Mouse (Mus musculus) CH12.LX (cell line): ENCODE results near the gene Btf3. TPM values are rescaled to one million over a fixed set of nuclear protein-coding genes. Genes with fewer than 3 reads are reported as not detected.

Experiments
- DNase-seq: peaks from one replicate; pipeline ENCODE4 v3.0.0-alpha.2; 2013; ENCODE audit errors: extremely low read depth
- H3K27ac ChIP-seq: 2 replicates; pipeline ENCODE4 v1.5.1; 2012; ENCODE audit warnings: low read depth, mild to moderate bottlenecking, control low read depth, moderate library complexity; ENCODE audit not compliant: insufficient read depth
- H3K27me3 ChIP-seq: replicated peaks from 2 replicates; pipeline ENCODE3; 2012; ENCODE audit warnings: inconsistent platforms
- H3K36me3 ChIP-seq, 2 experiments: replicated peaks in 1 of 2; 2 replicates each; pipeline versions ENCODE3 to v1.6.1; 2012; ENCODE audit warnings: inconsistent platforms in 1 of 2, low read length in 1 of 2, mild to moderate bottlenecking in 1 of 2, mixed read lengths in 1 of 2, moderate library complexity in 1 of 2; ENCODE audit not compliant: control insufficient read depth in 1 of 2, insufficient read depth in 1 of 2
- H3K4me1 ChIP-seq, 2 experiments: 2 replicates each; pipeline ENCODE4 v1.6.1; 2012; ENCODE audit warnings: inconsistent platforms in 1 of 2, moderate library complexity in 1 of 2; ENCODE audit not compliant: insufficient read depth in 2 of 2, control insufficient read depth in 1 of 2
- H3K4me2 ChIP-seq: 2 replicates; pipeline ENCODE4 v1.6.1; 2012; ENCODE audit warnings: low read depth, mild to moderate bottlenecking, control low read depth; ENCODE audit not compliant: poor library complexity, insufficient read depth, severe bottlenecking
- H3K4me3 ChIP-seq, 3 experiments: fragments of 150-350 bp in 1 of 3; sonication (generic) in 1 of 3; replicated peaks in 1 of 3; 2 replicates each; pipeline versions ENCODE3 to v1.5.1; 2011 to 2012; ENCODE audit warnings: low read depth in 2 of 3, low read length in 2 of 3, mild to moderate bottlenecking in 2 of 3, moderate library complexity in 2 of 3, control low read depth in 1 of 3, improper control_type of control experiment in 1 of 3, inconsistent platforms in 1 of 3, mixed read lengths in 1 of 3; ENCODE audit not compliant: poor library complexity in 1 of 3
- H3K79me2 ChIP-seq: replicated peaks from 2 replicates; pipeline ENCODE4 v1.6.1; 2012; ENCODE audit warnings: mild to moderate bottlenecking, moderate library complexity; ENCODE audit not compliant: control insufficient read depth, poor library complexity, insufficient read depth, severe bottlenecking; ENCODE audit errors: extremely low read depth
- H3K9ac ChIP-seq: 2 replicates; pipeline ENCODE4 v1.6.1; 2012; ENCODE audit warnings: low read depth, mild to moderate bottlenecking, control low read depth, moderate library complexity; ENCODE audit not compliant: insufficient read depth
- H3K9me3 ChIP-seq: replicated peaks from 2 replicates; pipeline ENCODE3; 2012; ENCODE audit warnings: low read length, inconsistent platforms, mixed read lengths
- E2F4 ChIP-seq: IDR thresholded peaks from 2 replicates; pipeline ENCODE4 v1.6.1; 2011; ENCODE audit warnings: low read depth, low read length, improper control_type of control experiment; ENCODE audit not compliant: insufficient replicate concordance
- ETS1 ChIP-seq: conservative IDR thresholded peaks from 2 replicates; pipeline ENCODE4 v1.6.1; 2012; ENCODE audit warnings: low read depth, mild to moderate bottlenecking, inconsistent platforms, low read length, improper control_type of control experiment, moderate library complexity
- IRF4 ChIP-seq: IDR thresholded peaks from 2 replicates; pipeline ENCODE4 v1.6.1; 2014; ENCODE audit warnings: low read depth, mild to moderate bottlenecking, inconsistent platforms, low read length, improper control_type of control experiment
- MEF2A ChIP-seq: IDR thresholded peaks from 2 replicates; pipeline ENCODE4 v1.6.1; 2014; ENCODE audit warnings: low read depth, mild to moderate bottlenecking, inconsistent platforms, low read length, improper control_type of control experiment, borderline replicate concordance
- MXI1 ChIP-seq: IDR thresholded peaks from 2 replicates; pipeline ENCODE4 v1.6.1; 2011; ENCODE audit warnings: mild to moderate bottlenecking, low read depth, low read length, improper control_type of control experiment
- NRF1 ChIP-seq: IDR thresholded peaks from 2 replicates; pipeline ENCODE4 v1.6.1; 2014; ENCODE audit warnings: low read depth, mild to moderate bottlenecking, inconsistent platforms, low read length, improper control_type of control experiment, moderate library complexity
- TCF12 ChIP-seq: IDR thresholded peaks from 2 replicates; pipeline ENCODE4 v1.6.1; 2014; ENCODE audit warnings: low read depth, mild to moderate bottlenecking, inconsistent platforms, low read length, improper control_type of control experiment
- UBTF ChIP-seq: IDR thresholded peaks from 2 replicates; pipeline ENCODE4 v1.6.1; 2012; ENCODE audit warnings: low read depth, mild to moderate bottlenecking, inconsistent platforms, low read length, improper control_type of control experiment, moderate library complexity
- ZMIZ1 ChIP-seq: IDR thresholded peaks from 2 replicates; pipeline ENCODE4 v1.6.1; 2012; ENCODE audit warnings: low read depth, mild to moderate bottlenecking, inconsistent platforms, low read length, improper control_type of control experiment
- dilution Hi-C: fragments of 300-500 bp; cut with MboI; formaldehyde crosslinking; loops from 2 replicates; pipeline ENCODE4 v1.14.3; 2020; ENCODE audit warnings: low sequenced_read_pairs; ENCODE audit not compliant: extremely low pct_unique_long_range_greater_than_20kb, extremely low pct_ligation_motif_present
- in situ Hi-C: fragments of 300-500 bp; cut with MboI; formaldehyde crosslinking; loops from 3 replicates; pipeline ENCODE4 v1.14.3; 2019; ENCODE audit warnings: low sequenced_read_pairs, low pct_ligation_motif_present, low pct_unique_long_range_greater_than_20kb, mixed read lengths
- polyA plus RNA-seq: library from polyadenylated mRNA; unstranded; fragments of >175 nt; gene quantifications from 2 replicates; pipeline ENCODE4 v1.2.1, GENCODE M21; 2012; ENCODE audit warnings: low read depth; ENCODE audit not compliant: insufficient read length
- total RNA-seq, 2 experiments: library from RNA; depleted of rRNA; stranded (reverse); fragments of 300-350 nt in 1 of 2; fragments of >200 nt in 1 of 2; gene quantifications; 2 replicates each; pipeline ENCODE4 v1.2.3; 2012 to 2014

The Btf3 gene
- total and polyA plus RNA-seq, 3 experiments: 1,038 to 1,568 (median 1,367) TPM

DNA sequence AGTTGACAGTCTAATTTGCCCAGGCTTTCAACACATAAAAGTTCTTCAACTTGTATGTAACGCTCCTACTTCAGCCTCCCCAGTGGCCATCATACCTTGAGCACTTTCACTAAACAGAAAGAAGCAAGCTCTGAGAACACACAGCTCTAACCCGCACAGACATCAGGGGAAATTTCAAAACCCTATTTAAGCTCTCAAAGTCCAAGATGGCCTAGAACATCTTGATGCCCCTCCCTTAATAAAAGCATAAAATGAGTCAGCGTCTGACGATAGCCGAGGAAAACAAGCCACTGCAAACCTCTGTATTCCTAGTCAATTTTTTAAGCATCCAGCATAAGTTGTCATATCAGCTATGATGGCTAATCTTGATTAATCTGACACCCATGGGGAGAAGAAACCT lies 5.2 kb downstream of the Btf3 start:
- no peak overlapping the region; the same call in 1 of the 2 replicates for H3K9ac ChIP-seq
- no peaks in the 10 kb centered on the region for H3K27me3 ChIP-seq
- no peak for DNase-seq
- peaks cover 63% of the 10 kb centered on the region for H3K79me2 ChIP-seq
- no peaks in the 10 kb centered on the region for H3K9me3 ChIP-seq
- H3K27ac ChIP-seq: no peak overlapping the region
- H3K4me3 ChIP-seq: no peak overlapping the region
- peaks cover 46 to 76% of the 10 kb centered on the region in 2 experiments for H3K36me3 ChIP-seq
- dilution Hi-C loops (no loop called here), in situ Hi-C loops (no loop called here)
- TF ChIP-seq MXI1 (no peak), TCF12 (no peak), E2F4 (no peak)
- H3K4me2 ChIP-seq: peak overlapping the region; percentile 21
- H3K4me1 ChIP-seq: peaks cover 17 to 63% of the 10 kb centered on the region in 2 experiments

DNA sequence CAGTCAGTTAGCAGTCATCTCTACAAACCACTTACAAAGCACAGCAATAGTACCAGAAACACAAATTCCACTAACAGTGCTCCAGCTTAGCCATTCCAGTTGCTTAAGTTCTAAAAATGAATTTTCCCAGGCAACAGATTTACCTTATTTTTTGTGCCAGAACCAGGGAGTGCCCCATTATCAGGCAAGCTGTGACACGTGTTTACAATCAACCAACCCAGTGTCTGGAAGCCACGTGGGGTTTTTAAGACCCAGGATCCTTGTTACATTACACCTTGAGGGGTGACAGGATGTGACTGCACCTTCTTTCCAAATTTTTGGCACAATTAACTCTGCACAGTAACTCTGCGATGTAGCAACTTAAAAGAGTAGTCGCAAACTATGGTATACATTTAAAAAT lies 8.1 kb downstream of the Btf3 start:
- dilution Hi-C loops: no loop called here
- DNase-seq: no peak
- TF ChIP-seq NRF1 (no peak), MEF2A (no peak), IRF4 (no peak), UBTF (no peak)
- H3K27me3 ChIP-seq: no peaks in the 10 kb centered on the region
- peaks cover 44 to 66% of the 10 kb centered on the region in 2 experiments for H3K36me3 ChIP-seq
- H3K79me2 ChIP-seq: peaks cover 38% of the 10 kb centered on the region
- no peak overlapping the region for H3K4me3 ChIP-seq
- H3K4me1 ChIP-seq: peaks cover 20 to 61% of the 10 kb centered on the region in 2 experiments
- in situ Hi-C loops: no loop called here
- 0 out of 2 replicates have a peak overlapping the region, but pooled peaks have one; percentile 23 for H3K9ac ChIP-seq
- no peaks in the 10 kb centered on the region for H3K9me3 ChIP-seq
- no peak overlapping the region for H3K4me2 ChIP-seq
- H3K27ac ChIP-seq: peak overlapping the region; percentile 61

GRCm38 (mm10) chr13:98308004-98308403 lies 8.8 kb downstream of the Btf3 start:
- Histone ChIP-seq H3K27me3 (no peaks in the 10 kb centered on the region), H3K4me3 (no peak overlapping the region), H3K4me1 (peaks cover 20 to 54% of the 10 kb centered on the region in 2 experiments)
- TF ChIP-seq IRF4 (no peak), ZMIZ1 (no peak), ETS1 (no peak; the same call in 1 of the 2 replicates)
- TF ChIP-seq, all 38 proteins: peak for 0
- in situ Hi-C loops (no loop called here), dilution Hi-C loops (no loop called here)
- H3K9ac ChIP-seq: peak overlapping the region; percentile 23
- peaks cover 31% of the 10 kb centered on the region for H3K79me2 ChIP-seq
- peaks cover 37 to 59% of the 10 kb centered on the region in 2 experiments for H3K36me3 ChIP-seq
- H3K27ac ChIP-seq: peak overlapping the region; percentile 61
- H3K4me2 ChIP-seq: no peak overlapping the region
- peak; percentile 54 for DNase-seq
- no peaks in the 10 kb centered on the region for H3K9me3 ChIP-seq
